Mouse (Mus musculus) right cerebral cortex, postnatal 25 days (tissue): ENCODE results near the gene Ror1.
A peak's percentile ranks its signal among the peaks of the same experiment; 100 is the strongest.

Experiments used
- DNase-seq: peaks from one replicate; pipeline ENCODE4 v3.0.0; 2022

Ror1 gene

DNA sequence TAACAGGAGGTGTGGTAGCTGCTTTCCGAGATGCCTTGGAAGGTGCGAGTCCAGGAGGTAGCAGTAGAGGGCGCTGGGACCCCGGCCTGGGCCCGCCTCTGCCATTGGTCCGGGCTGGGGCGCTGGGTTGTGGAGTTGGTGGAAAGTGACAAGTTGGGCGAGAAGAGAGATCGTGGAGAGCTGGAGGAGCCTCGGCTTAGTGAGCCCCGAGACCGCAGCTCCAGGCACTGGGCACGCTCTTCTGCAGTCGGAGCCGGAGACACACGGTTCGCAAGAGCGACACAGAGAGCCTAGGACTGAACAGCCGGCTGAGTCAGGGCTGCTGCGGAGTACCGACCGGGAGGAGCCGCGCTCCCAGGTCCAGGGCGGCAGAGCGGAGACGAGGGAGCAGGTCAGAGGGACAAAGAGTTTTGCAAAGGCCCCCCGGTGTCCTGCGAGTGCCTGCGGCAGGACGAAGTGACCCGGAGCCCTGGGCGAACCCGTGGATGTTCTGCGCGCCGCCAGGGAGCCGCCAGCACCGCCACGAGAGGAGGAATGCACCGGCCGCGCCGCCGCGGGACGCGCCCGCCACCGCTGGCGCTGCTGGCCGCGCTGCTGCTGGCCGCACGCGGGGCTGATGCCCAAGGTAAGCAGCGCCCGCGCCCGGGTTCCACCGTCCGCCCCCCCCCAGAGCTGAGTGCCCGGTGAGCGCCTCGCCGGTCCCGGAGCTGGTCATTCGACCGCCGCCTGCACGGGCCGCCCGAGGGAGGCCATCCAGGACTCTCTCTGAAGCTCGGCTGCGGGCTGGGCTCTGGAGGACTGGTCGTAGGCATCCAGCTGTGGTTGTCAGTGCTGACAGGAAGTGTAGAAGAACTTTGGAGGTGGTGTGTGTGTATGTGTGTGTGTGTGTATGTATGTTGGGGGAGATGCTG is at the start of gene Ror1:
Gene Ror1, plus strand, starts transcription at position 107 of the 911 bp plus-strand sequence.
- DNase-seq: peak; percentile 81

DNA sequence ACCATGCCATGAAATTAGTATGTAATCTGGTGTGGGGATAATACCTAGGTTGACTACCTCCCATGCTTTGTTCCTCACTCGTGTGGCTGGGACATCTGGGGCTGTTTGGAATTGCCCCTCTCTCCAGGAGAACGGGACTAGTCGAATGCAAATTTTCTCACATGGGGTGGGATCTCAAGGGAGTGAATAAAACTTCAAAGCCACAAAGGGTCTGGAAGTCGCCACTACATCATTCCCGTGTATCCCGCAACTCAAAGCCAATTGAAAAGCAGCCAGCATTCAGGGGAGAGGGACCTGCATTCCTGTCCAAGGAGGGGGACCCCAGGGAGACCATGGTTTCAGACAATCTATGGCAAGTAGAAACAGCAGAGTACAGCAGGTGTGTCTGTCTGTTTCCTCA is 48.5 kb upstream of the Ror1 start:
- DNase-seq: no peak

DNA sequence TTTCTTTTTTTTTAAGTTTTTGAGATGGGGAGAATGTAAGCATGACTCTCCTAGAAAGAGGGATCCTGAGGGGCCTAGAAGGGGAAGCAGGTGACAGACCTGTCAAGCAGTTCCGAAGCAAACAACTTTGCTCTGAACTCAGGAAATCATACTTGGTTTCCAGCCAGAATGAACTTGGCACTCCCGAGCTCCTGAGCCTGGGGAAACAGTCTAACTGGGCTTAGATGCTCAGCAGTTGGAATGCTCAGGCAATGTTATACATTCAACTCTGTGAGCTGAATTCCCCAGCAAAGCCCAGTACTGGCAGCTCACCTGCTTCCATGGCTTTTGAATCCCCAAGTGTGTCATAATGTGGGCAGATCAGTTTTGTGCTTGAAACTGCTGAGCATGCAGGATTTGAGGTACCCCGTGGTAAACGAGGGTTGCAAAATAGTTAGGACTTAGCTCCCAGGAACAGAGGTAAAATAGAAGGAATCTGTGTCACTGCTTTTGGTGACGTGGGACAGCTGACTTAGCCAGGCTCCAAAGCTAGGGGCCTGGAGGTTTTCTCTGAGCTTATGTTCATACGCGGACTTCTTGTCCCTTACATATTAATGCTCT is 47.1 kb upstream of the Ror1 start:
- no peak for DNase-seq

DNA sequence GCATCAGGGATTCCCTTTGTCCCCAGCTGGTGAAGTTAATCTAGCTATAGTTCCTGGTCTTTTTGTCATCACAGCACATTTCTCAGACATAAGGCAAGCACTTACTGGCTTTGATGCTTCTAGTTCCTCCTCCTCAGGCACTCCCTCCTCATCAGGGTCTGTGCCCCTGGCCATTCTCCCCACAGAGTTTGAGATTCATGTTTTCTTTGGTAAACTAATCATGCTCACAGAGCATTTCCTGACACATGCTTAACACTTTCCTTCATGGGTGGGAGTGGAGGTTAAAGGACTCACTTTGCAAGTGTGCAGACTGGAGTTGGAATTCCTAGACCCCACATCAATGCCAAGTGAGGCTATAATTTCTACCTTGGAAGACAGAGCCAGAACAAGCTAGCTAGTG is 43.8 kb upstream of the Ror1 start:
- no peak for DNase-seq

DNA sequence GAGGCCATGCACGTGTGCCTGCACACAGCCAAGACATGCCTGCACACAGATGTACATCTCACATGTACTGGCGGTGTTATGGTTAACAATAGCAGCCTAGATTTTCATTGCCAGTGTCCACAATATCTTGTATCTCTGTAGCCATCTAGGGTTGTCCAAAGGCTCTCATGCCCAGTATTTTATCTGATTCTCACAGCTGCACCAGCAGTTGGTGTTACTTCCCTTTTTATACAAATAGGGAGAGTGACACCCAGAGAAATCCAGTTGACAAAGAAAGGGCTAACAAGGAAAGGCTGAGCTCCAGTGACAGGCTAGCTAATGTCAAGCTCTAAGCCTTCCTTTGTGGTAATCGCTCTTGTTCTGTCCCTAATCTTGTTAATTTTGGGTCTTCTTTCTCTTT is 43.3 kb upstream of the Ror1 start:
- DNase-seq: no peak

DNA sequence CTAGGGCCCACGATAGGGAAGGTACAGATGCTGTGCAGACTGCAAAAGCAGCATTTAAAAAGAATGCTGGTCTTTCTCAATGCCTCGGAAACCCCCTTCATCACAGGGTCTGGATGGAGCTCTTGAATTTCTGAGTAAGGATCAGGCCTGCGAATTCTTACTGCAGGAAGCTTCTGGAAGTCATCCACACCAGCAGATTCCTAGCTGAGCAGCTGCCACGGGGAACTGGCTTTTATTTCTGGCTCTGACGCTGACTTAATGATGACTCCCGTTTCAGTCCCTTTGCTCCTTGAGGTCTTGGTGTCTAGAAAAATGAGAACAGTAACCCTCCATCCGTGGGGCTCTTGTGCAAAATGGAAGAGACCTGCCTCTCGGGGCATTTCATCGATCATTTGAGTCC is 39.5 kb upstream of the Ror1 start:
- DNase-seq: no peak

DNA sequence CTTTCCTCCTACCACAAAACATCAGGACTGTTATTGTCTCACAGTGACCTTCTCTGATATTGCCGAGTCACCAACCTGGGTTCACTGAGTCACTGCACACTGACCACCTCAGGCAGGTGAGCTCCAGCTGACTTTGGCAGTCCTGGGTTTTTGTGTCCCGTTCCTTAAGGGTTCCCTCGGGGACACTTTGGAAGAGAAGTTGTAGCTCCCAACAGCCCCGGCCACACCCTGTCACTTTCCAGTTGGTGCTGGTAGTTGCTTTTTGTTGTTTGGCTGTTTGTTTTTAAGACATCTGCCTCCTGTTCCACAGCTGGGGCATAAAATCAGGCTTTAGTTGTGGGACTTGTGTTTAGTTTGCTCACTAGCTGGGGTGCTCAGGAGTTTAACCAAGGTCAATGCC is 39.1 kb upstream of the Ror1 start:
- DNase-seq: no peak

DNA sequence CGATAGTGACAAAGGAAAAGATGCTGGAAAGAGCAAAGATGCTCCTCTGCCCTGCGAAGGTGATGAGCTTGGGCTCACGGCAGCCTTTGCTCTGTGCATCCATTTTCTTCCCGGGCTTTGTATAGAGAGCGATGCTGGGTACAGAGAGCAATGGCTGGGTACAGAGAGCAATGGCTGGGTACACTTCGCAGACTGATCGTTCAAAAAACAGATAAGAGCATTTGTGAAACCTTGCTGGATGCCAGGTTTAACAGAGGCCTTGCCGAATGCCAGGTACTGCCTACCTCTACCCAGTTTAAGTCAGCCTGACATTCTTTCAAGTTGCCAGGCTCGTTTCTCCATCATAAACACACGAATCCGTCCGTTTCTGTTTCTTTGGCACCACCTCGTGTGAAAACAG is 38.2 kb upstream of the Ror1 start:
- DNase-seq: no peak

DNA sequence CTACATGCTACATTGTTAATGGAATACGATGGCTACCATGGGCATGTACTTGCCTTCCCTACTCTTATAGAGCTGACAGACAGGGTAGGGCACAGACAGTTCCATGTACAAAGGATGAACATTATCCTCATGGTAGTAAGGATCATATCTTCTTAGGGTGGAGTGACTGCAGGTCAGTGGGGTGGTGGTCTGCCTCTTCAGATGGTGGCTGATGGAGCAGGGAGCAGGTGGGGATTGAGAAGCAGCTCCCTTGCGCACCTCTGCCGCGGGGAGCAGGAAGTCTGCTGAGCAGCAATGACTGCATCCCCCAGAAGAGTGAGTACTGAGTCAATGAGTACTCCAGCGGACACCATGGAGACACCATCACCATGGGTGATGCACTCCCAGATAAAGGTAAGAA is 37.0 kb upstream of the Ror1 start:
- no peak for DNase-seq

DNA sequence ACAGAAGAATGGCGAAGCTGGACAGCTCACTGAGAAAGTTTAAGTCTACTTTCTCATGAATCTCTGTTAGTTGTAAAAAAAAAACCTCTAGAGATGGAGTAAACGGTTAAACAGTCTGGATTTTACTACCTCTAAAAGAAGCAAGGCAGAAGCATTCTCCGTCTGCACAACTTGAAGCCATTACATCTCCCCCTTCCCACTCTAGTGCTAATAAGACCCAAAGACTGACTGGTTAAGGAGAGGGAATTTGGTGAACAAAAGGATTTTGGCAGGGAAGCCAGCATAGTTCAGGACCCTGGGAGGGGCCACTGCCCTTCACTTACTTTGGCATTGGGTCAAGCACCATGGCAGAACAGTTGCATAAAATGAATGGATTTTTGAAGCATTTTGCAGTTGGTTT is 35.8 kb upstream of the Ror1 start:
- DNase-seq: no peak

DNA sequence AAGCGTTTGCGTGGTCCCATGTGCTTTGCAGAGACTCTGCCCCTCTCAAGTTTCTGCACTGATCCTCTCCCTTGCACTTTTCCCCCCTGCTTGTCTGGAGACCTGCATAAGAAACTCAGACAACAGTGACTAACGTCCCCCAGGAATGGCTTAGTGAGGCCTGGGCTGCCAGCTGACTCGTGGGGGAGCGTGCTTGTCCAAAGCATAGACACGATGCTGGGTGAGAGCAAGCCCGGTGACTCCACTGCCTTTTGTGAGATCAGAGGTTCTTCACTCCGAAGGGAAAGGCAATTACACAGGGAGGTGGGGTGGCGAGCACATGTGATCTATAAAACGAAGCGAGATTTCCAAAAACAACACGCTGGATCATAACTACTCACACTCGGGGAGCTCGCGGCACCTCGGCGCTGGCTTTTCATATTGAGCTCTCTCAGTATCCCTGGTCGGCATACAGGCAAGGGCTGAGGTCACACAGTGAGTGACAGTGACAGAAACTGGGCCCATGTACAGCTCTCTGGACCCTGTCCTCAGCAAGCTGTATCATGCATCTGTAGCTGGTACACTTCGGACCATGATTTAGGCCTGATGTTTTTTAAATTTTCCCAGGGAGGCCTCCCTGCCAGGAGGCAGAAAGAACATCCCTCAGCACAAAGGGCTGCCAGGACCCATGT is 34.1 kb upstream of the Ror1 start:
- no peak for DNase-seq

DNA sequence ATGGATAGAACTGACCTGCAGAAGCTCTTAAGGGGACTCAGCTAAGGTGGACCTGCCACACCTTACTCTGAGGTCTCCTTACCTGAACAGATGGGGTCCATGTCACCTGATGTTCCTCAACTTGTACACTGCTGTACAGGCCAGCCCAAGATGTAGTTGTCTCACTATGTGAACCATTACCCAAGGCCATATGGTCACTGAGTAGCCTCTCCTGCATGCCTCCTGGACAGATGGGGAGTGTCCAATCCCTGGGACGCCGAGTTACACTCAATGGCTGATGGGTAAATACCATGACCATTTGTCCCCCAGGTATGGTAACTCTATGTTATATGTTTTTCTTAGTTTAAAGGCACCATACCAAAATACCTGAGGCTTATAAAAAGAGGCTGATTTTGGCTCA is 29.9 kb upstream of the Ror1 start:
- no peak for DNase-seq

DNA sequence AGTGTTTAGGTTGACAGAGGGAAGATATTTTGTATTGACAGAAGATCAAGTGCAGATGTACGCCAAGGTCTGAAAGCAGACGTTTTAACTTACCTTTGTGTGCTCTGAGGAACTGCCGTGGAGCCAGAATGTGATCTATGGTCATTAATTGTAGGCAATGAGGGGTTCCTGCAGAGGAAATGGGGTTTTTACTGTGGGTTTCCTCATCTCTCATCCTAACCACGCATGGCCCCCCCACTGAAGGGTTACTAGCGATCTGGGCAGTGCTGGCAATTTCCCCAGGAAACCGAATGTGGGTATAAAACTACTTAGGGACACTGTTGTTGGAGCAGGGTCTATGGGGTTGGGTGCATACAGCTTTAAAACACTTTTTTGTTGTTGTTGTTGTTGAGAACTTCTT is 25.5 kb upstream of the Ror1 start:
- no peak for DNase-seq

DNA sequence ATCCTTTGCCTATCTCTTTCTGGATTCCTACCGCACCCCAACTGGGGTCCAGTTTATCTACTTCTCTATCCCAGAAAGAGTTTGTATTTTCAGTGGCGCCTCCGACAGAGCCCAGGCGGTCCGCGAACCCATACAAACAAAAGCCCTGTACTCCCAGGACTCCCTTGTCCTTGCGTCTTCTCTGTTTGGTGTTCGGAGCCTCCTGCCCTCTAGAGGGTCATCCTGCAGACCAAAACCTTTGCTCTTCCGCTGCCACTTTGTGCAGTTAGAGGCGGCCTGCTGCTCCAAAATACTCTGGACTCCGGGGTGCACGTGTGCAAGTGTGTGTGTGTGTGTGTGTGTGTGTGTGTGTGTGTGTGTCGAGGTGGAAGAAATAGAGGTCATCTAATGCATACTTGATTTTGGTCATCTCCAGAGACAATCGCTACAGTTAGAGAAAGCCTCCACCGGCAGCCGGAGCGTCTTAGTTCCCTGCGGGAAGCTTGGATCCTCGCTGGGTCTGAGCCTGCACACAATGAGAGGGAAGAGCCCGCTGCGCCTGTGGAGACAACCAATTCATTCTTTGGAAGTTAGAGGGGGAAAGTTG is 1.1 kb downstream of the Ror1 start:
- peak; percentile 17 for DNase-seq

DNA sequence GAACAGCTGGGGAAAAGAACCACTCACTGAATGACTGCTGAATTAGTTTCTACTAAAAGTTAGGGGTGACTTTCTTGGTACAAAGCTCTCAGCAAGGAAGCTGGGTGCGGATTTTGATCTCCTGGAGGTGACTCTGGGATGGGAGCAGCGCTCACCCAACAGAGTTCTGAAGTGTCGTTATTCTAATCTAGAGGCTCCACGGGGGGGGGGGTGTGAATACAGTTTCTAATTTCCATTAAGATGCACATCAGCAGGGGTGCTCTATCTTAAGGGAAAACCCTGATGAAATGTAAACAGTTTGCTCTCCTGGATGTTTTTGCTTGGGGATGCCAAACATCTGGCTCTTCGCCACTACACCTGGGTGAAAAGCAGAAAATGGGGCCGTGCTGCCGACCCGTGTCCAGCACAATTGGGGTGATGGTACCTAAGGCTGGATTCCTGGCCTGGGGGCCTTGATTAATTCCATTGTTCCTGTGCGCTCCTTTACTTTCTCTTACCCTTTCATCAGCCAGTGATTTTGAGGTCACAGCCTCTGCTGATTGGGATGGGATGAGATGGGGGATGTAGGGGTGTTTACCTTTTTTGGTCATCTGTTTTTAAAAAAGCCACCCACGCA is 1.9 kb downstream of the Ror1 start:
- no peak for DNase-seq

DNA sequence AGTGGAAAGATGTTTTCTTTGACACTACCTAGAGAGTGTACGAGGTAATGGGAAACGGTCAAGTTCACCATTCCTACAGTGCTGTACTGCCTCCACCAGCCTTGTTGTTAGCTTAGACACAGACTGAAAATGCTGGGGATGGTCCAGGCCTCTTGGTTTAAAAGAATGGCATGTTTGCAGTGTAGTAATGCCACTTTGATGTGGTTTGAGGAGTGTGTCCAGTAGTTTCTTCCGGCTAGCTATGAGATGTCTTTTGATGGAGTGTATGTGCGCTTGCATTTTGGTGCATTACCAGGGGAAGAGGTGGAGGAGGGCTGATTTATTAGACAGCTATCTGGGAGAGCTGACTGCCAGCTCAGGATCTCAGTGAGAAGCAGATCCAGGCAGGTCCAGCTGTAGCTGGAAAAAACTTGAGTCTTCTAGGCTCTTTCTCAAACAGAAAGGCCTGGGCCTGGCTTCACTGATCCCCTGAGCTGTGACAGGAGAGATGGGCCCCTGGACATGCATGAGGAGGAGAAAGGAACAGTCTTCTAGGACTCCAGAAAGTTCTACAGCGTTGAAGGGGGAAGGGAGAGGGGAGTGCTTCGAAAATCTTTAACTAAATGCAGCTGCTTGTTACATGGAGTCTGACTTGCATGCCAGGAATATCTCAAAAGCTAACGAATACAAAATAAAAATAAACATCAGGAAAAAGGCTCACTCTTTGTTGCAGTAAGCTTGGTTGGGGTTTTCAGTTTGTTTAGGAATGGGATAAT is 5.7 kb downstream of the Ror1 start:
- DNase-seq: no peak

DNA sequence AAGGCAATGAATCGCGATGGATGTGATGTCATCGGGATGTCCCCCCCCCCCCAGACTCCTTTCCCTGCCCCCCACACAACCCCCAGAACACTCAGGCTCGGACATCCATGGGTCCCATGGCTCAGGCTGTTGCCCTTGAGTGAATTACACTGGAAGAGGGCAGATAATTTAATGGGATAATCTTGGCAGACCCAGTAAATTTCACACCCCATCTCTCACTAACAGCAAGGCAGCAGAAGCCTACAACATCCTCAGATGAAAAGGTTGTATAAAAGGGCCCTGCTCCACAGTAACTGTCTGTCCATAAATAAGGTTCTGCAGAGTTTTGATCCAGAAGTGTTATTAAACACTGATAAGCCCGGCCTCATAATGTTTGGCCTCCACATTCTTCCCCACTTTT is 6.3 kb downstream of the Ror1 start:
- DNase-seq: no peak

DNA sequence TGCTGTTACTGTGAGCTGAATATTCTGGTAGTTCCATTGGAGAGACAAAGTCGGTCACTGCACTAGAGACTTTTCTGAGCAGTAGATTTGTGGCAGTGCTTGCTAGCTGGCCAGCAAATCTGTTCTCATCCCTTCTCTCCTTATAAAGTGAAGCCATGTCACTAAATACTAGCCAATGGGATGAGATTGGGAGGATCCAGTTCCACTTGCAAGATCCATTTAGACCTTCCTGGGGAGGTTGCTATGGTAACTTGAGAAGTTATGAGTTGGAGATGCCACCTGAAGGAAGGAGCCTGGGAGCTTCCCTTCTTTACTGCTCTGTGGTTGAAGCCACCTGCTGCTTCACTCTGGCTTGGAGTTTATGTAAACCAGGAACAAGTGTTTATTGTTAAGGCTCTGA is 8.7 kb downstream of the Ror1 start:
- no peak for DNase-seq

DNA sequence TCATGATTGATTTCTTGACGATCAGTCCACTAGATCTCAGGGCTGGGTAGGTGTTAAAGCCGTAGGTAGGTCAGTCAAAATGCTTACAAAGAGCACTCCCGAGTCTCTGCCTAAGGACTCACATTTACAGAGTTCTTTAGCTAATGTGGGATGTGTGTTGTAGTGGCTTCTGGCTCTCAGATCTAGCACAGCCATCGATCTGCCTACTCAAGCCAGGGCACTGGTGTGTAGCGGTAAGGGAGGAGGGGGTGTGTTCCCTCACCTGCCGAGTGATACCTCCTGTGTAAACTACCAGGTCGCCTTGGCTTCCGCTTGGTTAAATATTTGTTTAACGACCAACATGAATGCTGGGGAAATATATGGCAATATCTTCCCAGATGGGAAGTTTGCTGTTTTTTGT is 12.0 kb downstream of the Ror1 start:
- no peak for DNase-seq

DNA sequence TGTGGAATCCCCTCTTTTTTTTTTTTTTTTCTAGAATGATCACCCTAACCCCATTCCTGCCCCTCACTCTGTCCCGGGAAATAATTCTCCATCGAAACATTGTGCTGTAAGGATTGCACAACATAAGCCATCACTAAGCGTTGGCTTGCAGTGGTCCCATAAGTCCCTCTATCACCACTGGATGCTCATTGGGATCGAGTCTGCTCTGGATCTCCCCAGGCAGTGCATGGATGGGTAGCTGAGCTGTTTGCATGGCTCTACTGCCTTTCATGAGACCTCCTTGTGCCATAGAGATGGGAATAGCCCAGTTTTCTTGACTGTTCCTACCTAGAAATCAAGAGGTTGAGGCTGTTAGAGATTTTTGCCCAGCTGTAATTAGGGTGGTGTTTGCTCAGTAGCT is 13.0 kb downstream of the Ror1 start:
- DNase-seq: no peak

DNA sequence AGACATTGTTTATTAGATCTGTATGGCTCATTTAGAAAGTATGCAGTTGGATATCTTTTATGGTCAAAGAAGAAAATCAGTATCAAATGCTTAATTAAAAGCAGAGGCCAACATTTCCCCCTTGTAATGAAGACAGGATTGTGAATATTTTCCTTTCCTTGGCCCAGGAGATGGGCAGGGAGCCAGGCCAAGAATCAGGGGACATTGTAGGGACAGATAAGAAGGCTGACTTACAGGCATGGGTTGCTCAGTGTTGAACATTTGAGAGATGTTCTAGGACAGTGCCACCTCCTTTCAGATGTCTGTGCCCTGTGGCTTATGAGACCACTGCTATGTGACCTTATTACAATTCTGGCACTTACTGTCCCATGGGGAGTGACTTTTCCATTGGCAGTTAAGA is 18.6 kb downstream of the Ror1 start:
- DNase-seq: no peak

DNA sequence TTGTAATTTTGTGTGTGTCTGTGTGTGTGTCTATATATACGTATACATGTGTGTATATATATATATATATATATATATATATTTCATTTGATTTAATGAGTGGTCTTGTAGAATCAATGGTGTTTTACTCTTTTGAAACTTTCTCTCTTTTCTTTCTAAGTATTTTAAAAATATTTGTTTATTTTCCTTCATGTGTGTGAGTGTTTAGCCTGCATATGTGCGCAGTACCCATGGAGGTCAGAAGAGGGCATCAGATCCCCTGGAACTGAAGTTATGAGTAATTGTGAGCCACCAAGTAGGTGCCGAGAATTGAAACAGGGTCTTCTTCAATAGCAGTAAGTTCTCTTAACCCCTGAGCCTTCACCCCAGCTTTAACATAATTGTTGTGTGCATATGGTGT is 20.8 kb downstream of the Ror1 start:
- DNase-seq: no peak

DNA sequence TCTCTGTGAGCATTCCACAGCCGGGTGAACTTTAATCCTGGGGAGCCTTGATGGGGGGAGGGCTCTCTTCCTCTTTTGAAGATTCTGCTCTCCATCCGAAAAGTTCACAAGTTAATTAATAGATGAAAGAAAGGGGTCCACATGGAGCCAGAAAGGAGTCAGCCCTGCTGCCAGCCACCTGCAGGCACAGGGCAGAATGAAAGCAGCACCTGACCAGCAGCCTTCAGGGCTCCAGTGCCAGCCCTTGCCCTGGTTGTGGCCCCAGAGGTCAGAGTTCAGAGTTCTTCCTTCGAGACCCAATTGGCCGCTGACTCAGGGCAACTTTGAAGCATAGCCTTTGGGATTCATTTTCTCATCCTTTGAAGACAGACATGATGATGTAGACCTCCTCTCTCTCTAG is 23.1 kb downstream of the Ror1 start:
- no peak for DNase-seq
